Mouse (Mus musculus): ENCODE measurements around the gene Ninj1. TPM values are rescaled to one million over a fixed set of nuclear protein-coding genes. Genes with fewer than 3 reads are reported as not detected.

Ninj1 gene
- total RNA-seq, 2 experiments from 2014 or later = 0.76 to 27.2 TPM

DNA sequence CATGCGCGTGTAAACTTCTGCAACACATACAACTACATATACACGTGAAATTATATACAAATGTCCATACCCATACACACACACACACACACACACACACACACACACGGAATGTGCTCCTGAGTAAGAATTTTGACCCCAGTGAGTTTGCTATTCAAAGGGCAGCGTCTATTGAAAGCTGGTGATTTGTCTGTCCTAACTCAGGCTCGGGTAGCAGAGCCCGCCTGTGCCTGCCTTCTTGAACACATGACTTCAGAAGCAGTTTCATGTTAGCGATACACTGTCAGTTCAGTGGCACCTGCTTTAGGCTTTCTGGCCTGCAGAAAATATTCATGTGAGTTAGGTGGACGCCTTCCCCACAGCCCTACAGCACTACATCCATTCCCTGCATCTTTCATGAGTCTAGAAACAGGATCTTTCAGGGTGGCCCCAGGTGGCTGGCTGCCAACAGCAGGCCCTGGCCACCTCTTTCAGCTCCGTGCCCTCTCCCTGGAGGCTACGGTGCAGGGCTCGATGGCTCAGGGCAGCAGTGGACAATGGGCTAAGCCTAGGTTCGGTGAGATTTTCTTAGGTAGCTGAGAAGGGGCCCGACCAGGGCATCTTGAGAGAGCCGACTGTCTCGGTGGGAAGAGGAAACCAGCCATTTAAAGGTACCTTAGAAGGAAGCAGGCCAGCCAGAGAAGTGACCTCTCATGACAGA is 5.0 kb downstream of the Ninj1 start:
- ATAC-seq (replicated peaks; ENCODE audit: low FRiP score, poor library complexity, severe bottlenecking) = no peak

DNA sequence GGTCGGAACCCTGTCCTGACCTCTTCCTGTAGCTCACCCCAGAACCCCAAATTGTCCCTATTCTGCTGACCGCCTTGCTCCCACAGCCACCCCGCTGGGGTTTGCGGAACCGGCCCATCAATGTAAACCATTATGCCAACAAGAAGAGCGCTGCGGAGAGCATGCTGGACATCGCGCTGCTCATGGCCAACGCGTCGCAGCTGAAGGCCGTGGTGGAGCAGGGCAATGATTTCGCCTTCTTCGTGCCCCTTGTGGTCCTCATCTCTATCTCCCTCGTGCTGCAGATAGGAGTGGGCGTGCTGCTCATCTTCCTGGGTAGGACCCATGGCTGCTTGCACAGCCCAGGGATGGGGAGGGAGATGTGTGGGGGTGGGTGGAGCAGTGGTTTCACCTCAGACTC is 6.4 kb downstream of the Ninj1 start:
- no peak for ATAC-seq (replicated peaks; ENCODE audit: low FRiP score, poor library complexity, severe bottlenecking)

DNA sequence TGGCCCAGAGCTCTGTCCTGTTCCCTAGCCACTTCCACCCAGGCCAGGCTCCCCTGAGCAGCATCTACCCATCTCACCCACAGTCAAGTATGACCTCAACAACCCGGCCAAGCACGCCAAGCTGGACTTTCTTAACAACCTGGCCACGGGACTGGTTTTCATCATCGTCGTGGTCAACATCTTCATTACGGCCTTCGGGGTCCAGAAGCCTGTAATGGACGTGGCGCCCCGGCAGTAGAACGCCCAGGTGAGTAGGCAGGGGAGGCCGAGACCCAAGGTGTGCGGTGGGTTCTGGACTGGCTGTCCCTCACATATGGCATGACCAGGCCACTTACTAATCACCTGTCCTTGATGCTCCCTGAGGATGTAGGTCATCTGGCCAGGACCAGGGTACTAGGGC is 7.5 kb downstream of the Ninj1 start:
- ATAC-seq (replicated peaks; ENCODE audit: low FRiP score, poor library complexity, severe bottlenecking) = no peak

DNA sequence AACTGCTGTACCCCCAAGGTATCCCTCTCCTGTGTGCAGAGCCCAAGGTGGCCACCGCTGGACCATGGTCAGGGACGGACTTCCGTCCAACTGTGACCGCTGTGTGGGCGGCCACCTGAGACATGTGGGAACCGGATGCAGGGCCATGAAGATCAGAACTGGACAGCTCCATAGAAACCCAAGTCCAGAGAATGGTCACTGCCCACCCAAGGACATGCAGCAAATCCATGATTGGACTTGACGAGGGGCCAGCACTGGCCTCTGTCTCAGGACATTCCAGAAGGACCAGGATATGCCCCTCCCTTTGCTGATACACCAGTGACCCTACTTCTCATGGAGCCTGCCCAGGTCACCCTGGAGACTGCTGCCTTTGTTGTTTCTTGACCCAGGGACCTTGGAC is 8.4 kb downstream of the Ninj1 start:
- ATAC-seq (replicated peaks; ENCODE audit: low FRiP score, poor library complexity, severe bottlenecking) = no peak

DNA sequence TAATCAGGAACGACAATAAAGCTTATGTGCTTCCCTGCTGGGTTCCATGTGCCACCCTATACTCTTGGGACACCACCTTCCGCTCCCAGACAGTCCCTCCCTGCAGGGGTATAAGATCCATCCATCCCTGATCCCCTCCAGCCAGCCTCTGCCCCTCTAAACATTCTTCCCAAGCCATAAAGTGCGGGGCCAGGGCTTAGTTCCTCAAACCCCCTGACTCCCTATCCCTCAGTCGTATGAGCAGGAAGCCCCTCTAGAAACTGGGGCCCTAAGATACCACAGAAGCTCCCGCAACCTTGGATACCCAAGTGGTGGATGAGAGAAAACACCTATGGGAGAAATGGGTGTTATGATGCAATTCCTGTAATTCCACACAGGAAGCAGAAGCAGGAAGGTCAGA is 8.9 kb downstream of the Ninj1 start:
- no peak for ATAC-seq (replicated peaks; ENCODE audit: low FRiP score, poor library complexity, severe bottlenecking)

DNA sequence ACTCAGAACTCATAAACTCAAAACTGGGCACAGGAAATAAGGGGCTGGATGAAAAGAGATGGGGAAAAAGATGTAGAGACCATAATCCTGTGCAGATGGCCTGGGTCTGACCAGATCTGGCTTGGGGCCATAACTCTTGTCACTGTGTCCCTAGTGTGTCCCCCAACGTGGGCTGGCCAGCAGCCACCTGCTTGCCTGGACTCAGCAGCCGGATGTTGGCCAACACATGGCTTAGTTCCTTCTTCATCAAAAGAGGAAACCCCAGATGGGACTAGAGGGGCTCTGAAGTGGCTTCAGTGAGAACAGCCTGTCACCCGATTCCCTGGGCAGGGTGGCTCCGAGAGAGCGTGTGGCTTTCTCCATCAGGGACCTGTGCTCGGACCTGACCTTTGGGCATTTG is 9.5 kb downstream of the Ninj1 start:
- ATAC-seq (replicated peaks; ENCODE audit: low FRiP score, poor library complexity, severe bottlenecking) = no peak

DNA sequence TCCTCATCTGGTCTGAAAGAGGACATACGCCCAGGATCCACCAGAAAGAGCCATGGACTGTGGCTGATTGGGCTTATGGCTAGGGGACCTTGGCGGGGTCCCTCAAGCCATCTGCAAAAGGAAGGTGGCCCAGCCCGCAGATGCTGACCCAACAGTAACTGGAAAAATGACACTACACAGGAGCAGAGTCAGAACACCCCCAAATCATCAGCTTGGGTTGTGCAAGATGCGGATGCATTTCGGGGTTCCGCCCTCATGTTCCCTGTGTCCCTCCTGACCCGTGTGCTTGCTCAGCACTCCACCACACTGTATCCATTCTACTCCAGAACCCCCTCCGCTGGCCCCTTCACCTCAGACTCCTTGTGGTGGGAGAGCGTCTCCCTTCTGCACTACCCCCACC is 11.4 kb downstream of the Ninj1 start:
- ATAC-seq (replicated peaks; ENCODE audit: low FRiP score, poor library complexity, severe bottlenecking) = no peak

DNA sequence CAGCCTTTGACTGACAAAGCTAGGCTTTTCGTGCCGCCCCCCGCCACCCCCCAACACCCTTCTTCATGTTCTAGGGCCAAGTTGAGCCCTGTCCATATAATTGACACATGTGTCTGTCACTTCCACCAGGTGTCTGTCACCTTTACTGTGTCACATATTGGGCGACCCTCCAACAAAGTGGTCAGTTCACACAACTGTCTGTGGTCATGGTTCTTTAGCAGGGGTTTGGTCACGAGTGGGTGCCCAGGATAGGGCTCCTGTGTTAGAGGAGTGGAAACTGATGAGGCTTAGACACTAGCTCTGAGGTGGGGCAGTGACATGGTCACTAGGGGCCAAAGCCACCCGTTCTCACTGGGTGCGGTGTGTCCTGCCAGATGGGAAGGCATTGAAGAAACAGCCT is 12.6 kb downstream of the Ninj1 start:
- no peak for ATAC-seq (replicated peaks; ENCODE audit: low FRiP score, poor library complexity, severe bottlenecking)

DNA sequence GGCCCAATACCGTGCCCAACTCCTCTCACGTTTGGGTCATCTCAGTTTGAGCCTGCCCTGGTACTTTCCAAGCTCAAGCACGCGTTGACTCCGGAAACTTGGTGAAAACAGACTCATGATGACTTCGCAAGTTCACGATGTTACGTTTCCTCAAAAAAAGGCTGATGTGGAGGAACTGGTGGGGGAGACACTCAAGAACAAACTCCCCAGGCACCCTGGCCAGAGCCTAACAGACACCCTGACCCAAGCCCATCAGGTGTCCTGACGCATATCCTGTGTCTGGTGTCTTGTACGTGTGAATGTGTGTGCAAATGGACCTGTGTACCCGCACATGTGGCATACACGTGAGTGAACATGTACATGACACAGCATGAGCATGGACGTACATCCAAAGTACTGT is 13.4 kb downstream of the Ninj1 start:
- ATAC-seq (replicated peaks; ENCODE audit: low FRiP score, poor library complexity, severe bottlenecking) = no peak

DNA sequence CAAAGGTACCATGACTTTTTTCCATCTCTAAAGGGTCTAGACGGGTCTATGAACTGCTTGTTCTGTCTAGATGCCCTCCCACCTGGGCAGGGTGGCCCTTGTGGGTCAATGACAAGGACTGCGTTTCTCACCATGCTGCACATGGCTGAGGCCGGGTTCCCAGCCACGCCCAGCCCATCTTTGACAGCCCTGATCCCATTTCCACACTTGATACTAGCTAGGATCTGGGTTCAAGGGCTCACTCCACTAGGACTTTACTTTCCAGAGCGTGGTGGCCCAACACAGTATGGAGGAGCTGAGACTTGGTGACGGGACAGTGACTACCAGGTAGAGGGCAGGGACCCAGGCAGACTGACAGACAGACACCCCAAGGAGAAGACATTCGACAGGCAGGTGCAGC is 15.3 kb downstream of the Ninj1 start:
- ATAC-seq (replicated peaks; ENCODE audit: low FRiP score, poor library complexity, severe bottlenecking) = no peak

DNA sequence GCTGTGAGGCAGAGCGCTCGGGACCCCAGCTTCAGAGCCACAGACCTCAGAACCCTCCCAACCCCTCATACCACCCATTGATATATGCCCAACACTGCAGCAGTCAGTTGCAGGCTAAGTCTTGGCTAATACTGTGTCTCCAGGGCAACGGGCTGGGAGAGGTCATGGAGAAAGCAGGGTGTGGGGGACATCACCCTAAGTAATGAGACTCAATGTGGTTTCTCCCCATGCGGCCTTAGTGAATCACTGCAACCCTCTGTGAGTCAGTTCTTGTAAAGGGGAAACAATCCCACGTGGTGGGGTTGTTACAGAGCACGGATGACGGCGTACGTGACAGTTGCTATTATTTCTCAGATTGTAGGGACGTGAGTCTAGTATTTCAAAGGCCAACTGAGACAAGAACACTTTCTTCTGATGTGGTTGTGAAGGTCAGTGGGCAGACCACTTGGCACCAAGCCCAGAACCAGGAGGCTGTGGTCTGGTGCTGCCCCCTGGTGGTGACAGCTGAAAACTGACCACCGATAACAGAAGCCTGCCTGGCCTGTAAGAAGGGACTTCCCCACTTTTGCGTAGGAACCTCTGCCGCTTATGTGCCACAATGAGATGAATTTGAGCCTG is 18.2 kb downstream of the Ninj1 start:
- peak; percentile 64 for ATAC-seq (replicated peaks; ENCODE audit: low FRiP score, poor library complexity, severe bottlenecking)

DNA sequence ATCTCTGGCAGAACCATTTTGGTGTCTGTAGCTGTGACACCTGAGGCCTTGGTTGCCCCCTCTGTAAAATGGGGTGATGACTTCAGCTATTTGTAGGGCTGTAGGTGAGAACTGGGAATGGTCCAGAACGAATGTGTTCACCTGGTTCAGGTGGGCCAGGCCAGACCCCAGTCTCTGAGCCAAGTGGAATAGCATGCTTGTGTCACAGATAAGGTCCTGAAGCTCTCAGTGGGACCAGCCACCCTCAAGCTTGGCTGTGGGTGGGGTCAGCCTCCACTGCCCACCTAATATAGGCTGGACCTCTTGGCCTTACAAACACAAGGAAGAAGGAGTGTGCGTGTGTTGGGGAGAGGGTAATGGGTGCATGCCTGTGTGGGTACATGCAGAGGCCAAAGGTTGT is 19.1 kb downstream of the Ninj1 start:
- no peak for ATAC-seq (replicated peaks; ENCODE audit: low FRiP score, poor library complexity, severe bottlenecking)

DNA sequence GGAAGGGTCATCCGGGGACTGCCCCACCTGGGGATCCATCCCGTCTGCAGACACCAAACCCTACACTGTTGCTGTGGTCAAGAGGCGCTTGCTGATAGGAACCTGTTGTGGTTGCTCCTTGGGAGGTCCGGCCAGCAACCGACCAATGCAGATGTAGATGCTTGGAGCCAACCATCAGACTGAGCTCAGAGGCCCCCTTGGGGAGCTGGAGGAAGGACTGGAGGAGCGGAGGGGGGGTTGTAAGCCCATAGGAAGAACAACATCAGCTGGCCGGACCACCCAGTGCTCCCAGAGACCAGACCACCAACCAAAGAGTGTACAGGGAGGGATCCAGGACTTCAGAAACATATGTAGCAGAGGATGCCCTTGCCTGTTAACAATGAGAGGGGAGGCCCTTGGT is 22.0 kb downstream of the Ninj1 start:
- no peak for ATAC-seq (replicated peaks; ENCODE audit: low FRiP score, poor library complexity, severe bottlenecking)

DNA sequence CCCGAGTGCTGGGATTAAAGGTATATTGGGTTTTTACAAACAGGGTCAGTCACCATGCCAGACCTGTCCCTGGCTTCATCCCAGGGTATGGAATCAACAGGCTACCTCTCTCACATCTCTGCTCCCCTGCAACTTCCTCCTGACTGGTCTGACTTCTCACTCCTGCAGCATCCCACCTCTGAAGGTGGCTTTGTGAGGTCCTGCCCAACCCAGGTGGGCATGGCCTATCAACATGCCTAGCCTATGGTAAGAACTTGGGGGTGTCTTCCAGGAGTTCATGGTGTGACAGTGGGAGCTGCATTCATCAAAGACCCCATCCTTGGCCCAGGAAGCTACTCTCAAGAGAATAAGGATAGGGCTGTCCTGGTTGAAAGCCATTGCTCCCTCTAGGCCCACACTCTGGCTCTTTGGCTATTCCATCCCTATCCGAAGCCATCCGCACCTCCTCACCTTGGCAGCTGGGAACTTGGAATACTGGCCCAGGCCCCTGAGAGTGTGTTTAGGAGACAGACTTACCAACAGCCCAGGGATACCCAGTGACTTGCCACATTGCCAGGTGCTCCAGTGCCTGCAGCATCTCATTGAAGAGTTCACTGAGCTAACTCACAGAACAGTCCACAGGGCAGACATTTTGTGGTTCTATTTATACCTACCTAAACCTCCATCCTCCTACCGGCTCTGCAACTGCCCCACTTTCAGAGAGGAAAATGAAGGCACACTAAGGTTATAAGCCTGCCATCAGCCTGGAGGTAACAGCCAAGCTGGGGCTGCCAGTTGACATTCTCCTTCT is 25.6 kb downstream of the Ninj1 start:
- ATAC-seq (replicated peaks; ENCODE audit: low FRiP score, poor library complexity, severe bottlenecking) = no peak

DNA sequence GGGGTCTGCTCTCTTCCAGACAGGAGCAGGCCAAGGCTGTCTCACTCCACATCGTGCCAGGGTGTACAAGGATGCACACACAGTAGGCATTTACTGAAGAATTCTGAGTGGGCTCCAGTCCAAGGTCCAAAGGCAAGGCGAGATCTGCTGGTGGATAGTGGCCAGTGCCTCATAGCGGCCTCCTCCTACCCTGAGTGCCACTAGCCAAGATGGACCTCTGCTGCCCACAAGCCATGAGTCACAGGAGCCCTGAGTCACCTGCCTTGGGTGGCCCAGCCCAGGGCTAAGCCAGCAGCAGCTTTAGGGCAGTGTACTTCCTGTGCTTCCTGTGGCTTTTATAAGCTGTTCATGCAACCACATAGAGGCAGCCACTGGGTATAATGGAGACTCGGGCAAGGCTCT is 26.2 kb downstream of the Ninj1 start:
- ATAC-seq (replicated peaks; ENCODE audit: low FRiP score, poor library complexity, severe bottlenecking) = no peak

DNA sequence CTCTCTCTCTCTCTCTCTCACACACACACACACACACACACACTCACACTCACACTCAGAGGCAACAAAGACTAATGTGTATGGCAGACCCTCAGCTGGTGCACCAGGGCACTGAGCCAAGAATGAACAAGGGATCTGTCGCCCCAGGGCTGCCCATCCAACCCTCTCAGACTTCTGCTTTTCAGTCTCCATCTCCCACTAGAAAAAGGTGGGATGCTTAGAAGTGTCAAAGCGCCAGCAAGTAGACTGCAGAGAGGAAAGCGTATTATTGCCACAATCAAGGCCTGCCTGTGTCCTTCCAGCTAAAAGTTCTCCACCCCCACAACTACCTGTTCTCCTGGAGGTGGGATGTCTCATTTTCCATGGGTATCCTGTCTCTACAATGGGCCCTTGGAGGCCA is 27.2 kb downstream of the Ninj1 start:
- ATAC-seq (replicated peaks; ENCODE audit: low FRiP score, poor library complexity, severe bottlenecking) = no peak

DNA sequence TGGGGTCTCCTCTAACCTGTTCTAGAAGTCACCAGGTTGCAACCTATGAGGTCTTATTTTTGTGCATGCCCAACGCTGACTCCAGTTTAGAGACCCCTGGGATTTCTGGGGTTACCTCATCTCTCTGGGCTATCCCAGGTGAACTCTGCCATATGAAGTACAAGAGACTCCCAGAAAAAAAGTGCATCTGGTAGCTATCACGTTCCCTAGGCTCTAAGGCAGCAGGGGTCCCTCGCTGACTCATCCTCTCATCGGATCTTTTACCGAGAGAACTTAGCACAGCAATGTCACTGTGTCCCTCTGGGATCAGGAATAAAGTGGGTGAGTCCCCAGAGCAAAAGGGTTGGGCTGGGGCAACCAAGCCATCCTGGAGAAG is 27.8 kb downstream of the Ninj1 start:
- no peak for ATAC-seq (replicated peaks; ENCODE audit: low FRiP score, poor library complexity, severe bottlenecking)

DNA sequence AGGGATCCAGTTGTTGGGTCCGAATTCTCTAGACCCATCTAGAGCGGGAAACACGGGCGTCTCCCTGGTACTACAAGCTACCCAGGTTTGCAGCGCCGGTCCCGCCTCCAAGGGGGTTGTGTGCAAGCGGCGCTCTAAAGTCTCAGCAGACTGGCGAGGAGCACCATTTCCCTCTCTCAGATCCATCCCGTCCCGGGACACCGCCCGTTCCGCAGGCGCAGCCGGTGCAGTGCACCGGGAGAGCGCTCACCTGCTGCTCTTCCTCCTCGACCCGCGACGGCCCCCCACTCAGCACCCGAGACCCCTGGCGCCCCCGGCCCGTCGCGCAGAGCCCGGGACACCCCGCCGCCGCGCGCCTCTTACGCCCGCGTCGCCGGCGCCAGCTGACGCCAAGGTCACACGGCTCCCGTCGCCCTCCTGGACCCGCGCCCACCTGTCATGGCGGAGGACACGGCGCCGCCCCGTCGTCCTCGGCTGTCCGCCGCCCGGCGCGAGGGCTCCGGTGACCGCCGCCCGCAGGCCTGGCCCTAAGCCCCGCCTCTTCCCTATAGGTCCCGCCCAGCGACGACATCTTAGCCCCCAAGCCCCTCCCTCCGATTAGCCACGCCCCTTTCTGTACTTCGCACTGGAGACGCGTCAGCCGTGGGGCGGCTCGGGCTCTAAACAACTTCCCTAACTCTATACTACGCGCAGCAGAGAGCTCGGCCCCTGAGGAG is 28.4 kb downstream of the Ninj1 start, which contains the start of gene Card19:
TSS of gene Card19 (minus strand) at position 534 of the 716 bp plus-strand sequence.
- ATAC-seq (replicated peaks; ENCODE audit: low FRiP score, poor library complexity, severe bottlenecking) = peak; percentile 90

DNA sequence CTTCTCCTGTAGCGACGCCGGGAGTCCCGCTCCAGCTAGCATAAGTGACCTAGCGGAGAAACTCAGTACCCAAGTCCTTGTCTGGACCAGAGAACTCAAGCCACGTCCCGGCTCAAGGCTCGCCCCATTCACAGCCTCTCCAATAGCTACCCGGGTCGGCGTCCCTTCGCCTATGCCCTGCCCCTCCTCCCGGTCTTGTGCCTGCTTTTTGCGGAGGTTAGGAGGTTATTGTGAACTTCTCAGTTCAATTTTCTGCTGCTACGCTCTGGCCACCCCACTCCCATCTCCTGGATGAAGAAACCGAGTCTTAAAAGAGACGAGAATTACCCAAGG is 28.9 kb downstream of the Ninj1 start:
- ATAC-seq (replicated peaks; ENCODE audit: low FRiP score, poor library complexity, severe bottlenecking) = peak; percentile 41; the same call in 1 of the 2 replicates

DNA sequence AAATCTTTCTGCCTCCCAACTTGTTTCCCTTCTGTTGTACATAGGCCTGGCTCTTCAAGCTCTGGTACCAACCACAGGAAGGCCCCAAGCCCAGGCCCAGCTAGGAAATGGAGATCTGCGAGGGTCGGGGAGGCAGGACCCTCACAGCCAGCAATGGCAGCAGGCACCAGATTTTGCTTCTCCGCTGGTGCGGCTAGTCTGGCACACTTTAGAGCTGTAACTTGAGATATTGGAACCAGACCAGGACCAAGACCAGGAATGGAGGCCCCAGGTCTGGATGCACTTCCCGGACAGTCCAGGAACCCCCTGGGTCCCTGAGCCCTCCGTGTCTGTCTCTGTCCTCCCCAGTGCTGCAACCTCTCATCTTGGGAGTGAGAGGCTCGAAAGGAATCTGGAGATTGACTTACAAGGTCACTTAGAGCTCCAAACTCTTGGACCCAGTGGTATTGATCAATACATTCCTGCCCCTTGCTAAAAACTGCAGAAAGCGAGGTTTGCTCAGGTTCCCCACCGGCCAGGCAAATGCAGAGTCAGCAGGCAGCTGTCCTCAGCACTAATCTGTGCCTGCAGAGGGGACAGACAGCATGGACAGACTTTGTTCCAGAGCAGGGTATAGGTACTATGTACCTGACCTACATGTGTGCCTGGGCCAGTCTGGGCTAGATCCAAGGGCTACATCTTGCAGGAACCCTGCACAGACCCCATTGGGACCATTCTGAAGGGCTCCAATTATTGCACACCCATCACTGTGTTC is 29.7 kb downstream of the Ninj1 start:
- no peak for ATAC-seq (replicated peaks; ENCODE audit: low FRiP score, poor library complexity, severe bottlenecking)
